Mouse (Mus musculus): Measurements from ENCODE around the gene Abcb8. TPM values are rescaled to one million over a fixed set of nuclear protein-coding genes. Genes with fewer than 3 reads are reported as not detected.

Abcb8 gene
- polyA plus RNA-seq, 1 experiment from 2014 or later, result 38.9 TPM

GRCm38 (mm10) chr5:24401969-24402368 lies 8.5 kb downstream of the Abcb8 start:
- H3K4me3 ChIP-seq, result no peak overlapping the region
- no peaks in the 10 kb centered on the region for H3K4me1 ChIP-seq
- H3K36me3 ChIP-seq, result peaks cover 65% of the 10 kb centered on the region
- ATAC-seq (ENCODE audit: insufficient number of reproducible peaks, low FRiP score, low TSS enrichment, low read depth), result no peak
- no peak overlapping the region for H3K9ac ChIP-seq
- no peak overlapping the region for H3K27ac ChIP-seq
- H3K27me3 ChIP-seq, result no peaks in the 10 kb centered on the region
- 80% methylated on average over 9 of the region's 9 CpGs for WGBS
- H3K4me2 ChIP-seq, result no peak overlapping the region
- H3K9me3 ChIP-seq, result no peaks in the 10 kb centered on the region

- no peak overlapping the region for H3K27ac ChIP-seq
- H3K4me3 ChIP-seq, result no peak overlapping the region
- no peak overlapping the region for H3K9ac ChIP-seq
- H3K9me3 ChIP-seq, result no peaks in the 10 kb centered on the region
- peaks cover 87% of the 10 kb centered on the region for H3K36me3 ChIP-seq
- ATAC-seq (ENCODE audit: insufficient number of reproducible peaks, low FRiP score, low TSS enrichment, low read depth), result no peak
- no peaks in the 10 kb centered on the region for H3K4me1 ChIP-seq
- no peak overlapping the region for H3K4me2 ChIP-seq
- WGBS, result 85% methylated on average over 6 of the region's 6 CpGs
- H3K27me3 ChIP-seq, result no peaks in the 10 kb centered on the region
These were observed 11.3 kb downstream of the Abcb8 start for GRCm38 (mm10) chr5:24404594-24405360.

GRCm38 (mm10) chr5:24405389-24405876 lies 12.0 kb downstream of the Abcb8 start:
- no peak for ATAC-seq (ENCODE audit: insufficient number of reproducible peaks, low FRiP score, low TSS enrichment, low read depth)
- H3K36me3 ChIP-seq, result peaks cover 82% of the 10 kb centered on the region

GRCm38 (mm10) chr5:24408651-24409050 lies 15.2 kb downstream of the Abcb8 start:
- Histone ChIP-seq H3K4me2 (no peak overlapping the region), H3K9ac (no peak overlapping the region), H3K9me3 (no peaks in the 10 kb centered on the region), H3K36me3 (peaks cover 52% of the 10 kb centered on the region), H3K27me3 (no peaks in the 10 kb centered on the region), H3K27ac (no peak overlapping the region), H3K4me3 (no peak overlapping the region), H3K4me1 (peaks cover 10% of the 10 kb centered on the region)
- 87% methylated on average over 13 of the region's 13 CpGs for WGBS
- no peak for ATAC-seq (ENCODE audit: insufficient number of reproducible peaks, low FRiP score, low TSS enrichment, low read depth)

More at GRCm38 (mm10) chr5:24405389-24405876, 12.0 kb downstream of the Abcb8 start:
- no peaks in the 10 kb centered on the region for H3K27me3 ChIP-seq
- H3K4me1 ChIP-seq, result no peaks in the 10 kb centered on the region
- 60% methylated on average over 3 of the region's 3 CpGs for WGBS
- no peaks in the 10 kb centered on the region for H3K9me3 ChIP-seq
- no peak overlapping the region for H3K4me2 ChIP-seq
- H3K4me3 ChIP-seq, result no peak overlapping the region
- H3K27ac ChIP-seq, result no peak overlapping the region
- no peak overlapping the region for H3K9ac ChIP-seq

- peaks cover 44% of the 10 kb centered on the region for H3K36me3 ChIP-seq
- peaks cover 14% of the 10 kb centered on the region for H3K4me1 ChIP-seq
- ATAC-seq (ENCODE audit: insufficient number of reproducible peaks, low FRiP score, low TSS enrichment, low read depth), result no peak
- H3K27ac ChIP-seq, result no peak overlapping the region
- no peak overlapping the region for H3K9ac ChIP-seq
- 77% methylated on average over 2 of the region's 2 CpGs for WGBS
- no peaks in the 10 kb centered on the region; the same call in 1 of the 2 replicates for H3K27me3 ChIP-seq
- no peaks in the 10 kb centered on the region for H3K9me3 ChIP-seq
- H3K4me3 ChIP-seq, result no peak overlapping the region
- no peak overlapping the region for H3K4me2 ChIP-seq
These were observed 16.0 kb downstream of the Abcb8 start for GRCm38 (mm10) chr5:24409466-24409865.

- Histone ChIP-seq H3K4me2 (no peak overlapping the region), H3K36me3 (peaks cover 23% of the 10 kb centered on the region), H3K4me1 (peaks cover 24% of the 10 kb centered on the region), H3K27me3 (no peaks in the 10 kb centered on the region; the same call in 1 of the 2 replicates), H3K27ac (no peak overlapping the region), H3K4me3 (no peak overlapping the region), H3K9ac (no peak overlapping the region), H3K9me3 (no peaks in the 10 kb centered on the region)
- 78% methylated on average over 2 of the region's 2 CpGs for WGBS
- no peak for ATAC-seq (ENCODE audit: insufficient number of reproducible peaks, low FRiP score, low TSS enrichment, low read depth)
These were observed 18.6 kb downstream of the Abcb8 start for GRCm38 (mm10) chr5:24412063-24412462.

GRCm38 (mm10) chr5:24413042-24413693 lies 19.7 kb downstream of the Abcb8 start, which contains the start of gene Asic3:
Asic3 (plus strand) TSS chr5:24413392.
- Histone ChIP-seq H3K9me3 (no peaks in the 10 kb centered on the region), H3K27ac (no peak within 1 kb of the TSS), H3K4me2 (no peak within 1 kb of the TSS), H3K9ac (no peak within 1 kb of the TSS), H3K27me3 (no peaks in the 10 kb centered on the region; the same call in 1 of the 2 replicates), H3K4me3 (no peak within 1 kb of the TSS), H3K36me3 (peaks cover 15% of the 10 kb centered on the region), H3K4me1 (peaks cover 24% of the 10 kb centered on the region)
- ATAC-seq (ENCODE audit: insufficient number of reproducible peaks, low FRiP score, low TSS enrichment, low read depth), result no peak
- WGBS, result 34% methylated on average over 11 of the region's 11 CpGs

- no peaks in the 10 kb centered on the region; the same call in 1 of the 2 replicates for H3K27me3 ChIP-seq
- ATAC-seq (ENCODE audit: insufficient number of reproducible peaks, low FRiP score, low TSS enrichment, low read depth), result no peak
- H3K4me2 ChIP-seq, result no peak overlapping the region
- H3K9me3 ChIP-seq, result no peaks in the 10 kb centered on the region
- 72% methylated on average over 13 of the region's 13 CpGs for WGBS
- H3K36me3 ChIP-seq, result peaks cover 15% of the 10 kb centered on the region
- peaks cover 24% of the 10 kb centered on the region for H3K4me1 ChIP-seq
- no peak overlapping the region for H3K27ac ChIP-seq
- H3K4me3 ChIP-seq, result no peak overlapping the region
- H3K9ac ChIP-seq, result no peak overlapping the region
These were observed 20.5 kb downstream of the Abcb8 start for GRCm38 (mm10) chr5:24413938-24414337.

- Histone ChIP-seq H3K36me3 (peaks cover 30% of the 10 kb centered on the region), H3K9me3 (no peaks in the 10 kb centered on the region), H3K4me3 (no peak overlapping the region), H3K4me2 (peak overlapping the region; percentile 15), H3K27me3 (no peaks in the 10 kb centered on the region; the same call in 1 of the 2 replicates), H3K9ac (no peak overlapping the region), H3K4me1 (peaks cover 24% of the 10 kb centered on the region), H3K27ac (no peak overlapping the region)
- no peak for ATAC-seq (ENCODE audit: insufficient number of reproducible peaks, low FRiP score, low TSS enrichment, low read depth)
- 2% methylated on average over 21 of the region's 21 CpGs for WGBS
These were observed 22.8 kb downstream of the Abcb8 start for GRCm38 (mm10) chr5:24416222-24416736.

GRCm38 (mm10) chr5:24417587-24417986 lies 24.1 kb downstream of the Abcb8 start:
- Histone ChIP-seq H3K36me3 (peaks cover 30% of the 10 kb centered on the region), H3K27ac (no peak overlapping the region), H3K4me1 (peaks cover 30% of the 10 kb centered on the region), H3K9ac (no peak overlapping the region), H3K4me3 (no peak overlapping the region), H3K27me3 (no peaks in the 10 kb centered on the region; the same call in 1 of the 2 replicates), H3K4me2 (no peak overlapping the region), H3K9me3 (no peaks in the 10 kb centered on the region)
- WGBS, result 73% methylated on average over 10 of the region's 10 CpGs
- ATAC-seq (ENCODE audit: insufficient number of reproducible peaks, low FRiP score, low TSS enrichment, low read depth), result no peak

GRCm38 (mm10) chr5:24420381-24420780 lies 26.9 kb downstream of the Abcb8 start:
- no peak overlapping the region for H3K9ac ChIP-seq
- peaks cover 30% of the 10 kb centered on the region for H3K36me3 ChIP-seq
- 82% methylated on average over 9 of the region's 9 CpGs for WGBS
- H3K4me3 ChIP-seq, result no peak overlapping the region
- H3K4me2 ChIP-seq, result no peak overlapping the region
- peaks cover 31% of the 10 kb centered on the region for H3K4me1 ChIP-seq
- no peaks in the 10 kb centered on the region for H3K27me3 ChIP-seq
- ATAC-seq (ENCODE audit: insufficient number of reproducible peaks, low FRiP score, low TSS enrichment, low read depth), result no peak
- no peaks in the 10 kb centered on the region for H3K9me3 ChIP-seq
- H3K27ac ChIP-seq, result no peak overlapping the region

Measured in limb, embryonic 15.5 days (tissue).